Mouse (Mus musculus) liver, embryonic 14.5 days (tissue): ENCODE measurements around the gene Gcm2. TPM values are rescaled to one million over a fixed set of nuclear protein-coding genes. Genes with fewer than 3 reads are reported as not detected.

Experiments used
- ATAC-seq: fragments of 200-750 bp; cut with Nextera tagmentation; 2 replicates; pipeline ENCODE4 v1.8.0; 2017; ENCODE audit warnings: moderate number of reproducible peaks, mild to moderate bottlenecking, moderate library complexity; ENCODE audit not compliant: insufficient read depth
- DNase-seq, 3 experiments: peaks; one replicate each; pipeline ENCODE4 v3.0.0-alpha.2; 2012 to 2013; ENCODE audit warnings: low read depth in 3 of 3, low spot score in 3 of 3
- H3K27ac ChIP-seq: fragments of 300-500 bp; sonication (generic); 2 replicates; pipeline ENCODE4 v1.5.1; 2014; ENCODE audit warnings: moderate library complexity, mild to moderate bottlenecking, control low read depth, inconsistent platforms
- H3K27me3 ChIP-seq: fragments of 300-500 bp; sonication (generic); 2 replicates; pipeline ENCODE4 v1.6.1; 2014; ENCODE audit warnings: mild to moderate bottlenecking, low read length, moderate library complexity; ENCODE audit not compliant: control insufficient read depth, insufficient read depth
- H3K36me3 ChIP-seq: fragments of 300-500 bp; sonication (generic); replicated peaks from 2 replicates; pipeline ENCODE4 v1.6.1; 2014; ENCODE audit warnings: low read depth; ENCODE audit not compliant: control insufficient read depth, insufficient read depth
- H3K4me1 ChIP-seq, 2 experiments: fragments of 200-500 bp in 1 of 2; fragments of 300-500 bp in 1 of 2; sonication (generic) in 1 of 2; replicated peaks; 2 replicates each; pipeline ENCODE4 v1.6.1; 2012 to 2014; ENCODE audit warnings: antibody characterized with exemption in 1 of 2, inconsistent platforms in 1 of 2, low read length in 1 of 2; ENCODE audit not compliant: control insufficient read depth in 2 of 2, insufficient read depth in 2 of 2
- H3K4me2 ChIP-seq: fragments of 300-500 bp; sonication (generic); 2 replicates; pipeline ENCODE4 v1.6.1; 2014; ENCODE audit warnings: low read depth, mild to moderate bottlenecking, control low read depth, moderate library complexity
- H3K4me3 ChIP-seq, 2 experiments: fragments of 200-500 bp in 1 of 2; fragments of 300-500 bp in 1 of 2; sonication (generic) in 1 of 2; 2 replicates each; pipeline ENCODE4 v1.5.1; 2012 to 2014; ENCODE audit warnings: low read depth in 2 of 2, low read length in 2 of 2, mild to moderate bottlenecking in 2 of 2, control low read depth in 1 of 2, inconsistent platforms in 1 of 2, moderate library complexity in 1 of 2; ENCODE audit not compliant: insufficient read depth in 1 of 2
- H3K9ac ChIP-seq: fragments of 300-500 bp; sonication (generic); replicated peaks from 2 replicates; pipeline ENCODE4 v1.6.1; 2014; ENCODE audit warnings: mild to moderate bottlenecking, control low read depth, moderate library complexity
- H3K9me3 ChIP-seq: fragments of 300-500 bp; sonication (generic); 2 replicates; pipeline ENCODE4 v1.6.1; 2016; ENCODE audit warnings: low read length, mixed read lengths; ENCODE audit not compliant: control insufficient read depth
- CTCF ChIP-seq: IDR thresholded peaks from 2 replicates; pipeline ENCODE4 v1.5.1; 2016; ENCODE audit warnings: antibody characterized with exemption, low read depth, control low read depth
- EP300 ChIP-seq: IDR thresholded peaks from 2 replicates; pipeline ENCODE4 v1.6.1; 2016; ENCODE audit warnings: antibody characterized with exemption, low read depth
- WGBS: fragments of 180-500 bp; shearing (Covaris S2); extraction: QIAGEN DNeasy Blood & Tissue Kit; methylation state at CpG from one replicate; pipeline ENCODE4 v1.1.7; 2014; ENCODE audit not compliant: insufficient replicate concordance; 5-methylcytosine and 5-hydroxymethylcytosine counted together
- polyA plus RNA-seq, 2 experiments: library from polyadenylated mRNA; depleted of rRNA in 1 of 2; stranded (reverse) in 1 of 2; unstranded in 1 of 2; fragments of >200 nt; fragmentation: Nextera tagmentation in 1 of 2; extraction: Ambion mirVana in 1 of 2; gene quantifications; 2 replicates each; pipeline versions ENCODE4 v1.2.1 to v1.2.3; 2012 to 2014

The Gcm2 gene
- polyA plus RNA-seq, 2 experiments = not detected

DNA sequence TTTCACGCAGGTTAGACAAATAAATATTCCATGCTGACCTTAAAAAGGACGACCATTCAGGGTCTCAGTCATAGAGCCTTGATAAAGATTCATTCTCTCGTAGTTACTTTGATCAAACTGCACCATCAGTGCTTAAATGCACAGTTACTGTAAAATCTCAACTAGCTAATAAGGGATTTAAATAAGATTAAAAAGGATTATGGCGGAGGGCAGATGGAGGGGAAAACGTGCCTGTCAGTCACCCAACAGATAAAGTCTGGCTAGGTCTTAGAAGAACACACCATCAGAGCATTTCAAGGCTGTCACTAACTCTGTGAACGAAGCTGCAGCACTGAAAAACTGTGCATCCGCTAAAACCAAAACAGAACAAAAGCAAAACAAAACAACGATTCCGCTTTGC, 32.9 kb downstream of the Gcm2 start:
- peaks cover 31% of the 10 kb centered on the region for H3K27me3 ChIP-seq
- H3K4me2 ChIP-seq = no peak overlapping the region
- no peak overlapping the region for H3K9ac ChIP-seq
- no peak overlapping the region for H3K4me3 ChIP-seq
- TF ChIP-seq EP300 (no peak), CTCF (no peak)
- ATAC-seq = no peak
- no peaks in the 10 kb centered on the region for H3K9me3 ChIP-seq
- no peak overlapping the region for H3K27ac ChIP-seq
- no peak for DNase-seq
- H3K4me1 ChIP-seq = peaks cover 2 to 5% of the 10 kb centered on the region in 2 experiments; a peak in 2 of 4 replicates
- no peaks in the 10 kb centered on the region for H3K36me3 ChIP-seq
- 57% methylated on average over 9 of the region's 9 CpGs for WGBS

DNA sequence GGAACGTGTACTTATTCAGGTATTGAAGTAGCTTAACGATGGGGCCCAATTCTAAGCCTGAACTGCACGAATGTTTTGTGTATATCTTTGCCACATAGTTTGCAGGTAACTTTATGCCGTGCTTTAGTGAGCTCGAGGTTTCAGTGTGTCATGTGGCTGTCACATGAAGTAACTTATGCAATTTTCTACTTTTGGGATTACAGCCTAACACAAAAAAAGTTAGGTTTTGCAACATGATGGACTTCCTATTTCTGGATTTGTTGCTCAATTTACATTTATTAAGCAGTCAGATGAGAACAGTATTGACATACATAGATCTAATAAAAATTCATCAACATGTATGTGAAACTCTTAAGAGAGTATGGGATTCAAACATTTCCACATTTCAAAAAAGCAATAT, 37.0 kb downstream of the Gcm2 start:
- ATAC-seq = no peak
- H3K4me2 ChIP-seq = no peak overlapping the region

DNA sequence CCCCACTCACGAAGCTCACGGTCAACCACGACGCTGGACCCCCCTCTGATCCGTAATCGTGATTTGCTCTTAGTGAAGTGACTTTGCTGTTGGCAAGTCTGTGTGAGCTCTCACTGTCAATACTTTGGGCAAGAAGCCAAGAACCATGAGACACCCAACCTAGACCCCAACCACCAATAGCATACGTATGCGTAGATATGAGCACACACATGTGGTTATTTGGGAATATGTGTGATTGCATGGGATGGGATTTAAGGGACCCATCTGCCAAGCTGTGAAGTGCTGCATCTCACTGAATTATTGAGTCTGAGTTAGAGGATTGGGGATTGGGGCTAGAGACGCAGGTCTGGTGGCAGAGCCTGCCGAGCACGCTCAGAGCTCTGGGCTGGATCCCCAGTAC, 39.2 kb downstream of the Gcm2 start:
- no peak overlapping the region for H3K27ac ChIP-seq
- H3K4me2 ChIP-seq = no peak overlapping the region
- no peaks in the 10 kb centered on the region for H3K4me1 ChIP-seq
- no peaks in the 10 kb centered on the region for H3K36me3 ChIP-seq
- DNase-seq (no peak), ATAC-seq (no peak)
- 74% methylated on average over 11 of the region's 11 CpGs for WGBS
- H3K4me3 ChIP-seq = no peak overlapping the region
- no peaks in the 10 kb centered on the region for H3K9me3 ChIP-seq
- H3K27me3 ChIP-seq = peaks cover under 1% of the 10 kb centered on the region; the same call in 1 of the 2 replicates
- no peak overlapping the region for H3K9ac ChIP-seq
- TF ChIP-seq CTCF = no peak
- TF ChIP-seq EP300 = no peak

More for the DNA sequence above, 37.0 kb downstream of the Gcm2 start:
- WGBS = 59% methylated on average over 5 of the region's 5 CpGs
- DNase-seq = no peak
- H3K9ac ChIP-seq = no peak overlapping the region
- no peaks in the 10 kb centered on the region; a peak in 1 of 4 replicates for H3K4me1 ChIP-seq
- no peaks in the 10 kb centered on the region for H3K36me3 ChIP-seq
- H3K4me3 ChIP-seq = no peak overlapping the region
- H3K27me3 ChIP-seq = peaks cover 20% of the 10 kb centered on the region
- no peaks in the 10 kb centered on the region for H3K9me3 ChIP-seq
- TF ChIP-seq EP300 = no peak
- no peak for TF ChIP-seq CTCF
- H3K27ac ChIP-seq = no peak overlapping the region

DNA sequence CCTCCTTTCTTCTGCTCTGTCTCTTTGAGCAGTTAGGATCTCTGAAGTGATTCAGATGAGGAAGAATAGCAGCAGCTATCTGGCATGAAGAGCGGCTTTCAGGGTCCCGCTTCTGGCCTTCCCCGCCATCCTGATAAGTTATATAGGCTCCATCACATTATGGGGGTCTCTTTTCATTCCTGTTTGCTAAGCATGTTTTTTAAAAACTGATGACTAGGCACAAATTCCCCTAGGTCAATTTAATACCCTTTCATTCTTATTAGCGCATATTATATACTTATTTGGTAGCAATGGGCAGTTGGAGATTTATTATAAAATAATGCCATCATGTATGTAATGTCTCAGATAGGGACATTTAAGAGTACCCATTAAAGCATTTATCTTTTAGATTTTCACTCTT, 43.2 kb downstream of the Gcm2 start:
- 81% methylated on average over 4 of the region's 4 CpGs for WGBS
- DNase-seq (no peak), ATAC-seq (no peak)
- H3K4me2 ChIP-seq = no peak overlapping the region
- no peaks in the 10 kb centered on the region for H3K9me3 ChIP-seq
- no peak overlapping the region for H3K27ac ChIP-seq
- no peaks in the 10 kb centered on the region for H3K36me3 ChIP-seq
- H3K4me1 ChIP-seq = no peaks in the 10 kb centered on the region
- TF ChIP-seq CTCF = no peak
- TF ChIP-seq EP300 = no peak
- H3K27me3 ChIP-seq = no peaks in the 10 kb centered on the region
- no peak overlapping the region for H3K4me3 ChIP-seq
- H3K9ac ChIP-seq = no peak overlapping the region

DNA sequence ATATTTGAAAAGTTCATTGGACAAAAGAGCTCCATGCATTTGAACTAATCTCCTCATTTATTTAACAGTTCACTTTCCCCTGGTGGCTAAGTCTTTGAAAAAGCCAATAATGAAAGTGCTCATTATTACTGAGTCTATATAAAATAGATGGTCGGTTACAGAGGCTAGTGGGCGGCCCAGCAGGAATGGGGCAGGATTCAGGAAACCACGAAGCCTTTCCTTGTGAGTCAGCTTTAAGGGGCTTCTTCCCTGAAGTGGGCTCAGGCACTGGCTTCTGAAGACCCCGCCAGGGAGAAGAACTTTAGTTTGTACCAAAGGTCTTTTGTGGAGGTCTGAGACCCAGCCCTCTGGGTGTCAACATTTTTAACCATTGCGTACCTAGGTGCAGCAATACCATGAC, 58.9 kb downstream of the Gcm2 start:
- TF ChIP-seq EP300 (no peak), CTCF (no peak)
- no peaks in the 10 kb centered on the region for H3K36me3 ChIP-seq
- no peak overlapping the region for H3K27ac ChIP-seq
- 0 out of 4 replicates have a peak, but pooled peaks cover 0 to 2% of the 10 kb centered on the region in 2 experiments for H3K4me1 ChIP-seq
- ATAC-seq = no peak
- H3K9ac ChIP-seq = no peak overlapping the region
- H3K27me3 ChIP-seq = no peaks in the 10 kb centered on the region
- no peak overlapping the region for H3K4me2 ChIP-seq
- WGBS = 41% methylated on average over 5 of the region's 5 CpGs
- no peak for DNase-seq
- no peak overlapping the region for H3K4me3 ChIP-seq
- H3K9me3 ChIP-seq = no peaks in the 10 kb centered on the region

Other genes with a start within 250 kb of the Gcm2 start
- 32.5 and 51.0 TPM in 2 replicates for gene Pak1ip1, start 110.0 kb downstream of the Gcm2 start, polyA plus RNA-seq (2012; rRNA removed)
- gene Pak1ip1, start 110.0 kb downstream of the Gcm2 start, polyA plus RNA-seq (2014; fragmentation: Nextera tagmentation; extraction: Ambion mirVana) = 60.0 and 65.4 TPM in 2 replicates
- gene Tmem14c, start 94.7 kb downstream of the Gcm2 start, polyA plus RNA-seq (2012; rRNA removed) = 335 and 364 TPM in 2 replicates
- 866 and 947 TPM in 2 replicates for gene Tmem14c, start 94.7 kb downstream of the Gcm2 start, polyA plus RNA-seq (2014; fragmentation: Nextera tagmentation; extraction: Ambion mirVana)
- gene Mak, start 31.3 kb downstream of the Gcm2 start, polyA plus RNA-seq (2012; rRNA removed) = 0.03 and 0.09 TPM in 2 replicates
- gene Mak, start 31.3 kb downstream of the Gcm2 start, polyA plus RNA-seq (2014; fragmentation: Nextera tagmentation; extraction: Ambion mirVana) = 0.11 and 0.27 TPM in 2 replicates
- not detected in 2 replicates for gene Sycp2l, start 3.3 kb upstream of the Gcm2 start, polyA plus RNA-seq (2012; rRNA removed)
- gene Sycp2l, start 3.3 kb upstream of the Gcm2 start, polyA plus RNA-seq (2014; fragmentation: Nextera tagmentation; extraction: Ambion mirVana) = not detected in 2 replicates
- gene Elovl2, start 109.4 kb upstream of the Gcm2 start, polyA plus RNA-seq (2012; rRNA removed) = 14.4 and 17.4 TPM in 2 replicates
- 28.1 and 33.4 TPM in 2 replicates for gene Elovl2, start 109.4 kb upstream of the Gcm2 start, polyA plus RNA-seq (2014; fragmentation: Nextera tagmentation; extraction: Ambion mirVana)
- gene Smim13, start 138.8 kb upstream of the Gcm2 start, polyA plus RNA-seq (2012; rRNA removed) = 2.2 and 3.1 TPM in 2 replicates
- 3.8 and 4.3 TPM in 2 replicates for gene Smim13, start 138.8 kb upstream of the Gcm2 start, polyA plus RNA-seq (2014; fragmentation: Nextera tagmentation; extraction: Ambion mirVana)
- gene Gm17364, start 162.9 kb upstream of the Gcm2 start, polyA plus RNA-seq (2012; rRNA removed) = not detected in 2 replicates
- not detected in 2 replicates for gene Gm17364, start 162.9 kb upstream of the Gcm2 start, polyA plus RNA-seq (2014; fragmentation: Nextera tagmentation; extraction: Ambion mirVana)